Mouse (Mus musculus) kidney, postnatal 0 days (tissue): ENCODE results near the gene Acly. TPM values are rescaled to one million over a fixed set of nuclear protein-coding genes. Genes with fewer than 3 reads are reported as not detected.

Source experiments
- ATAC-seq: fragments of 200-750 bp; cut with Nextera tagmentation; replicated peaks from 2 replicates; pipeline ENCODE4 v1.8.0; 2017; ENCODE audit warnings: low read depth, moderate number of reproducible peaks, moderate TSS enrichment, moderate library complexity; ENCODE audit not compliant: low FRiP score
- DNase-seq: peaks from one replicate; pipeline ENCODE4 v3.0.0-alpha.2; 2016; ENCODE audit warnings: low spot score
- H3K27ac ChIP-seq: fragments of 300-500 bp; sonication (generic); 2 replicates; pipeline ENCODE4 v1.5.1; 2014; ENCODE audit warnings: mild to moderate bottlenecking
- H3K27me3 ChIP-seq: fragments of 300-500 bp; sonication (generic); 2 replicates; pipeline ENCODE4 v1.6.1; 2014; ENCODE audit warnings: low read length, mixed read lengths; ENCODE audit not compliant: insufficient read depth
- H3K36me3 ChIP-seq: fragments of 300-500 bp; sonication (generic); 2 replicates; pipeline ENCODE4 v1.6.1; 2014; ENCODE audit warnings: low read length, mixed read lengths; ENCODE audit not compliant: insufficient read depth
- H3K4me1 ChIP-seq: fragments of 300-500 bp; sonication (generic); replicated peaks from 2 replicates; pipeline ENCODE4 v1.6.1; 2014; ENCODE audit warnings: antibody characterized with exemption, low read length, mixed read lengths; ENCODE audit not compliant: insufficient read depth
- H3K4me2 ChIP-seq: fragments of 300-500 bp; sonication (generic); 2 replicates; pipeline ENCODE4 v1.6.1; 2014; ENCODE audit warnings: mild to moderate bottlenecking, low read length, moderate library complexity, mixed read lengths
- H3K4me3 ChIP-seq: fragments of 300-500 bp; sonication (generic); replicated peaks from 2 replicates; pipeline ENCODE4 v1.5.1; 2014; ENCODE audit warnings: low read depth, low read length
- H3K9ac ChIP-seq: fragments of 300-500 bp; sonication (generic); 2 replicates; pipeline ENCODE4 v1.6.1; 2014; ENCODE audit warnings: low read depth, low read length
- H3K9me3 ChIP-seq: fragments of 300-500 bp; sonication (generic); replicated peaks from 2 replicates; pipeline ENCODE4 v1.6.1; 2016; ENCODE audit warnings: low read length, inconsistent platforms, mixed read lengths
- CTCF ChIP-seq: IDR thresholded peaks from 2 replicates; pipeline ENCODE4 v1.5.1; 2016; ENCODE audit warnings: antibody characterized with exemption, low read depth, mild to moderate bottlenecking, moderate library complexity
- whole genome bisulfite sequencing: fragments of 180-500 bp; shearing (Covaris S2); extraction: QIAGEN DNeasy Blood & Tissue Kit; methylation state at CpG from one replicate; pipeline ENCODE4 v1.1.7; 2014; 5-methylcytosine and 5-hydroxymethylcytosine counted together
- polyA plus RNA-seq: library from polyadenylated mRNA; unstranded; fragments of >200 nt; fragmentation: Nextera tagmentation; extraction: Ambion mirVana; gene quantifications from 2 replicates; pipeline ENCODE4 v1.2.1, GENCODE M21; 2015

The Acly gene
- polyA plus RNA-seq, 1 experiment from 2014 or later, result 86.4 TPM

DNA sequence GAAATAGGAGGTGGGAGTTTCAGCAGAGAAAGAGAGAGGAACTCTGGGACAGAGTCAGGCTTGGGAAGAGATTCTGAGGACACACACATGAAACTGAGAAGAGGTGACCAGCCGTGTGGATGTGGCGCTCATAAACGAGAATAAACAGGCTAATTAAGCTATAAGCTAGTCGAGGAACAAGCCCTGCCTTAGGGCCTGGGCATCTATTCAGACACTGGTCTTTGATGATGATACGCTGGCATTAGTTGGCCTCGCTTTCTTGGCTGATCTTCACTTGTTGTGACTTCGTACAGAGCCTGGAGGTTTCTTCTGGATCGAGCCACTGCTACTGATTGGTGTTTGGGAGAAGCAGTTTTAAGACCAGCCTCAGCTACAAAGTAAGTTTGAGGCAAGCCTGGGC is 21.8 kb downstream of the Acly start:
- Histone ChIP-seq H3K4me2 (no peak overlapping the region), H3K36me3 (peaks cover 47% of the 10 kb centered on the region), H3K27ac (no peak overlapping the region), H3K9ac (no peak overlapping the region), H3K9me3 (no peaks in the 10 kb centered on the region), H3K4me3 (no peak overlapping the region), H3K27me3 (no peaks in the 10 kb centered on the region), H3K4me1 (no peaks in the 10 kb centered on the region)
- ATAC-seq (no peak), DNase-seq (no peak)
- no peak for TF ChIP-seq CTCF
- WGBS, result 95% methylated on average over 8 of the region's 8 CpGs

DNA sequence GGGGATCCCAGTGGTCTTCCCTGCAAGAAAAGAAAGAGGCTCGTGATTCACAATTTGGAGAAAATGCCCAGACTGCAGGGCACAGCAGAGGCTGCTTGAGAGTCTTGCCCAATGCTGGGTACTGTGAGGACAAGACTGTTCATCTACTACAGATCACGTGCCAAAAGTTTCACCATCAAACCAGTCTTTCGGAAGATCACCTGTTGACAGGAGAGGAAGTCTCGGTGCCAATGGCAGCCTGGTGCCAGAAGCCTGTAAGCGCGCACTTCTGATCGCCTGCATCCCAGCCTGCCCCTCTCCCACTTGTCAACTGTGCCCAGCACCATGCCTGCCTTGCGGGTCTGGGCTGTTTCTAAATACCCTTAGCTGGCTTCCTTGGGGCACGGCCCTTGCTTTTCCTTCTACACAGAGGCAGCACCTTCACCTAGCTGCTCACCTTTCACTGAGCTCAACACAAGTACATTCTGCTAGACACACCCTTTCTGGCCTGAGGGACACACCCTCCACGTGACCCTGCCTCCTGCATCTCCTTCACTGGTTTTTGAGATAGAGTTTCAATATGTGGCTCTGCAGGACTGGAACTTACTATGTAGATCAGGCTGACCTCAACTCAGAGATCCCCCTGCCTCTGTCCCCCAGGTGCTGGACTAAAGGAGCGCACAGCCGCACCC is 22.7 kb downstream of the Acly start:
- TF ChIP-seq CTCF, result no peak
- peaks cover 48% of the 10 kb centered on the region for H3K36me3 ChIP-seq
- 91% methylated on average over 12 of the region's 12 CpGs for WGBS
- DNase-seq, result no peak
- no peak for ATAC-seq
- H3K9ac ChIP-seq, result no peak overlapping the region
- H3K4me3 ChIP-seq, result no peak overlapping the region
- no peak overlapping the region for H3K27ac ChIP-seq
- H3K4me2 ChIP-seq, result no peak overlapping the region
- H3K9me3 ChIP-seq, result no peaks in the 10 kb centered on the region
- no peaks in the 10 kb centered on the region for H3K27me3 ChIP-seq
- no peaks in the 10 kb centered on the region; the same call in 1 of the 2 replicates for H3K4me1 ChIP-seq

DNA sequence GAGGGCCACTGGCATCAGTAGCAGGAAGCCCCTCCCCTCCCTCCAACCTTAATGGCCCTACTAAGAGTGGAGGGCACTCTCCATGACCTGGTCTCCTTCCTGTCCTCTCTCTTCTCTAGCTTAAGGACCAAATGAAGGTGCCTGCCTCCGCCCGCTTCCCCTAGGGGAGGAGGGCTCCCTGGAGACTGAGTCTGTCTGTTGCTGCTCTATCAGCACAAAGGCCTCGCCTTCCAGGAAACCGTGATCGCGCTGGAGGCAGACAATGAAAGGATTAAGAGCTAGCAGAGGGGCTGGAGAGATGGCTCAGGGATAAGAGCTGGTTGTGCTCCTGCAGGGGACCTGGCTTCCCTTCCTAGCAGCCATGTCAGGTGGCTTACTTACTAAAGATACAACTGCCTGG is 26.5 kb downstream of the Acly start:
- 58% methylated on average over 6 of the region's 6 CpGs for WGBS
- Histone ChIP-seq H3K27ac (0 out of 2 replicates have a peak overlapping the region, but pooled peaks have one; percentile 31), H3K4me2 (no peak overlapping the region), H3K9me3 (no peaks in the 10 kb centered on the region), H3K4me1 (no peaks in the 10 kb centered on the region; the same call in 1 of the 2 replicates), H3K27me3 (no peaks in the 10 kb centered on the region), H3K36me3 (peaks cover 55% of the 10 kb centered on the region), H3K4me3 (no peak overlapping the region), H3K9ac (no peak overlapping the region)
- TF ChIP-seq CTCF, result no peak
- DNase-seq (no peak), ATAC-seq (no peak)

DNA sequence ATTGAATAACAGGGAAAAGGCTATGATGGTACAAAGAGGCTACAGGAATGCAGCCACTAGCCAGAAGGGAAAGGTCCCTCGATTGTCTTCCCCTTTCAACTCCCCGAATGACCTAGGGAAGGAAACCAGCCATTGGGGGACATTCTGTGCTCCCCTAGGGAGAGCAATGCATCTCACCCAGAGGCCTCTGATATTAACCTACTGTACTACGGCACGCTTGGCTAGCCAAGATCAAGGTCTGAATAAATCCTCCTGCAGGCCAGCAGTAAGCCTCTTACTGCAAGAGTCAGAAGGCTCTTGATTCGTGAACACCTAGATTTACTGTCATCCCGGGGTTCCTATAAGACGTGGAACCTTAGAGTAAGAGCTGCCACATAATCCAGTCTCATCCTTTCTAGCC is 27.1 kb downstream of the Acly start:
- Histone ChIP-seq H3K9me3 (no peaks in the 10 kb centered on the region), H3K4me1 (no peaks in the 10 kb centered on the region; the same call in 1 of the 2 replicates), H3K4me2 (no peak overlapping the region), H3K36me3 (peaks cover 62% of the 10 kb centered on the region), H3K27me3 (no peaks in the 10 kb centered on the region), H3K4me3 (no peak overlapping the region), H3K9ac (no peak overlapping the region), H3K27ac (no peak overlapping the region)
- 58% methylated on average over 7 of the region's 7 CpGs for WGBS
- TF ChIP-seq CTCF, result no peak
- ATAC-seq (0 out of 2 replicates have a peak, but pooled peaks have one; percentile 16), DNase-seq (peak; percentile 24)

DNA sequence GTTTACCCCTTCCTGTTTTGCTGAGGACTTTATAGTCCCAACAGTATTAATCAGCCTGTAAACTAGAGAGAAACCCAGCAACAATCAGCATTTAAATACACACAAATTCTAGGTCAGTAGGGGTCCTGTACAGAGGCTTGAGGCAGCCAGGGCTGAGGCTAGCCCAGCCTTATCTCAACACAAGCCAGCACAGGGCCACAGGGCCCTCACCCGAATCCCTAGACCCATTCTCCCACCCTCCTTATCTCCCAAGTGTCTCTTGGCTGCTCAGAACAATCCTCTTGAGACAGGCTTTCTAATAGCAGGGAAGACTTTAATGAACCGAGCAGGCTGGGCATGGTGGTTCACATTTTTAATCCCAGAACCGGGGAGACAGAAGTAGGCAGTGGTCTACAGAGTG is 27.6 kb downstream of the Acly start:
- Histone ChIP-seq H3K4me3 (no peak overlapping the region), H3K9ac (no peak overlapping the region), H3K4me2 (no peak overlapping the region), H3K9me3 (no peaks in the 10 kb centered on the region), H3K4me1 (no peaks in the 10 kb centered on the region; the same call in 1 of the 2 replicates), H3K27ac (no peak overlapping the region), H3K27me3 (no peaks in the 10 kb centered on the region), H3K36me3 (peaks cover 62% of the 10 kb centered on the region)
- DNase-seq (no peak), ATAC-seq (no peak)
- no peak for TF ChIP-seq CTCF
- WGBS, result 80% methylated on average over 3 of the region's 3 CpGs

DNA sequence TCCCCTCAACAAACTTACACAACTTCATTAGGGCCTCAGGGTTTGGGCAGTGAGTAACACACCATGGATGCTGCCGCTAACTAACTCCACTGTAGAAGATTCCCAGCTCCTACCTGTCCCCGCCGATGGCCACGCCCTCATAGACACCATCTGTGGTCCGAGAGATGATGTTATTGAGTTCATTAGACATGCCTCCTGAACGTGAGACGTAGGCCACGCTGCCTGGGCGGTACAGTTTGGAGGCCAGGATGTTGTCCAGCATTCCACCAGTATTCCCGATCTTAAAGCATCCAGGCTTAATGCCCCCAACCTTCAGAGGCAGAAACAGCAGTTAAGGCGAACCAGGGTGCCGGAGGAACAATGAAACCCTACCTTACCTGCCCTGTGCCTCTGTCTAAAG is 34.0 kb downstream of the Acly start:
- H3K4me2 ChIP-seq, result no peak overlapping the region
- peaks cover 72% of the 10 kb centered on the region for H3K36me3 ChIP-seq
- WGBS, result 87% methylated on average over 12 of the region's 12 CpGs
- DNase-seq (no peak), ATAC-seq (no peak)
- H3K9me3 ChIP-seq, result no peaks in the 10 kb centered on the region
- TF ChIP-seq CTCF, result no peak
- H3K4me1 ChIP-seq, result no peaks in the 10 kb centered on the region
- H3K27ac ChIP-seq, result no peak overlapping the region
- H3K9ac ChIP-seq, result no peak overlapping the region
- H3K27me3 ChIP-seq, result no peaks in the 10 kb centered on the region
- no peak overlapping the region for H3K4me3 ChIP-seq

DNA sequence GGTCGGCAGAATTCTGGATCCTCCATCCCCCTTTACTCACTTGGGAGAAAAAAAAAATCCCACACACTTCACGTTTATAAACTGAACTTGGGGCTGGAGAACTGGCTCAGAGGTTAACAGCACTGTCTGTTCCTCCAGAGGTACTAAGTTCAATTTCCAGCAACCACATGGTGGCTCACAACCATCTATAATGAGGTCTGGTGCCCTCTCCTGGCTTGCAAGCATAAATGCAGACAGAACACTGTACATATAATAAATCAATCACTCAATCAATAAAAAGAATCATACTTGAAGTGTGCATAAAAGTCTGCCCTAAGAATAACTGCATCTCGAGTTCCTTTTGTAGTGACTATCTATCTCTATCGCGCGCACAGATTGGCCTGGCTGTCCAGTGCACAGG is 36.8 kb downstream of the Acly start:
- Histone ChIP-seq H3K4me2 (no peak overlapping the region), H3K36me3 (peaks cover 58% of the 10 kb centered on the region), H3K4me1 (no peaks in the 10 kb centered on the region), H3K27me3 (no peaks in the 10 kb centered on the region), H3K4me3 (no peak overlapping the region), H3K9me3 (no peaks in the 10 kb centered on the region), H3K27ac (no peak overlapping the region), H3K9ac (no peak overlapping the region)
- peak; percentile 59 for TF ChIP-seq CTCF
- ATAC-seq, result no peak
- DNase-seq, result no peak
- WGBS, result 89% methylated on average over 6 of the region's 6 CpGs
